Mouse (Mus musculus): ENCODE results near the gene Zp2.
A peak's percentile ranks its signal among the peaks of the same experiment; 100 is the strongest.

Gene Zp2

GRCm38 (mm10) chr7:120145191-120145590 lies at the start of gene Zp2:
Zp2 (minus strand) TSS chr7:120145291.
- DNase-seq (ENCODE audit: low spot score in 2 of 2), result no peak

GRCm38 (mm10) chr7:120192816-120193215 lies 47.7 kb upstream of the Zp2 start:
- DNase-seq (ENCODE audit: low spot score in 2 of 2), result no peak

DNA sequence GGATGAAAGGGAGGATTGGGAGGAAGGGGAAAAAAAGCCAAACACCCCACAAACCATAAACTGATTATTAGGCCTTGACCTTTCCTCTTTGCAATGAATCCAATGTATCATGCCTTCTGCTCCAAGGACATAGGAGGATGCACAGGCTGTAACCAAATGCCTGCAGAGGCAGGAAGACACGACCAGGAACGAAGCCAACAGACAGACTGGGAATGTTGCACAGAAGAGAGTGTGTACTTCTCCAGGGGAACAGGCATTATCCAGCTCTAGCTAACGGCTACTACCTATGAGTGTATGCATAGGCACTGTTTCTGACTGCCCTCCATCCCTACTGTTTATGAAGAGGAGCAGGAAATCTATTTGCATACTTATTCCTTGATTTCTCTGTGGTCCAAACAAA lies 47.1 kb upstream of the Zp2 start:
- no peak for DNase-seq (ENCODE audit: low spot score in 2 of 2)

GRCm38 (mm10) chr7:120190150-120190665 lies 45.1 kb upstream of the Zp2 start:
- DNase-seq (ENCODE audit: low spot score in 2 of 2), result no peak

- DNase-seq (ENCODE audit: low spot score in 2 of 2), result no peak
Measured at GRCm38 (mm10) chr7:120189369-120190149, 44.5 kb upstream of the Zp2 start.

DNA sequence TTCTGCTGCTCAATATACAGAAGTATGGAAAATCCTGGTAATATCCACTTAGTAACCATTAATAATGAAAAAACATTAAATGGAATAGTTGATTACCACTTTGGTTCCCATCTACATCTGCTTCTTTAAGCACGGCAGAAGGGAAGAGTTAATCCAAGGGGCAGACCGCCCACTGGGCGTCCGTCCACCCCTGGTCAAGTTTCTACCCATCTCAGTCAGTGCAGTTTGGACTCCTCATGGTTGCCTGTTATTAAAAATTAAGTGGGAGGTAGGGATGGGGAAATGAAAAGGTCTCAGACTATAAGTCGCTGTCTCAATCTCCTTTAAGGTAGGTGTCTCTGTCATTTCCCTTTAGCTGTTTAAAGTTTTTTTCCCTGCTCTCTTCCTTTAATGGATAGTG lies 43.9 kb upstream of the Zp2 start:
- DNase-seq (ENCODE audit: low spot score in 2 of 2), result no peak

GRCm38 (mm10) chr7:120182891-120183290 lies 37.8 kb upstream of the Zp2 start:
- DNase-seq (ENCODE audit: low spot score in 2 of 2), result no peak

DNA sequence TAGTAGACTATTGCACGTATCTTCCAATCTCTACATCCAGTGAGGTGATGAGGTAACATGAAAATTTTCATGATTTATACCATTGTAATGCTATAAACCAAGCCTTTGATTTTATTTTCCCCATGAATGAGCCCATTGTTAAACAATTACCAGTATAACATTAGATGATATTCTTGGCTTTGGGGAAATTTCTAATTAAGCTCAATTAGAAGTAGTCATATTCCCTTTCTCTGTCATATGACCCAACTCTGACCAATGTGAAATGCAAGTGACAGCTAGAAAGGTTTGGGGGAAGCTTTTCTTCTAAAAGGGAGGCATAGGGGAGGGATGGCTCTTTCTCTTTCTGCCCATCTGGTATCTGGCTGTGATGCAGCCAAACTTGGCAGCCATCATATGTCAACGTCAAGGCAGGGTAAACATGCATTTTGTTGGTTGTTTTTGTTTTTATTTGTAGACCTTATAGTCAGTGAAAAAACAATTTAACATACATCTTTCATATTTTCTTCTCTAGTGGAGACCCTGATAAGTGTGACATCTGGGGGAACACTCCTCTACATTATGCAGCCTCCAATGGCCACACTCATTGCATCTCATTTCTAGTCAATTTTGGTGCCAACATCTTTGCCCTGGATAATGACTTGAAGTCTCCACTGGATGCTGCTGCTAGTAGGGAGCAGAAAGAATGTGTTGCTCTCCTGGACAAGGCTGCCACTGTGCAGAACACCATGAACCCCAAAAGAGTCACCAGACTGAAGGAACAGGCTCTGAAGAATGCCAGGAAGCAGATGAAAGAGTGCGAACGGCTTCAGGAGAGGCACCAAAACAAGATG lies 36.5 kb upstream of the Zp2 start:
- no peak for DNase-seq (ENCODE audit: low spot score in 2 of 2)

DNA sequence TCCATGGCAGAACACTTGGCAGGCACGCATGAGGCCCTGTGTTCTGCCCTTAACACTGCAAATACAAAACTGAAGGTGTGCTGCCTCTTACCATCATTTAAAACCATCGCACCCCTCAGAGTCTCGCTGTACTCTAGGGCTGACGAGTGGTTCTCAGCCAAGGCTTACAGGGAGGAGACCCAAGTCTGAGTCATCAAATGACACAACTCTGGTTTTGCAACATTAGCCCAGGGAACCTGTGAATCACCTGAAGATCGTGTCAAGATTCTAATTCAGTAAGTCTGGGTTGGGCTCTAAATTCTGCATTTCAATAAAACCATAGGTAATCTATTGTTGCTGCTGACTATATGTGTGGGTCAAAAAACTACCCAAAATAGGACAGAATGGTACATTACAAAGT lies 35.5 kb upstream of the Zp2 start:
- no peak for DNase-seq (ENCODE audit: low spot score in 2 of 2)

DNA sequence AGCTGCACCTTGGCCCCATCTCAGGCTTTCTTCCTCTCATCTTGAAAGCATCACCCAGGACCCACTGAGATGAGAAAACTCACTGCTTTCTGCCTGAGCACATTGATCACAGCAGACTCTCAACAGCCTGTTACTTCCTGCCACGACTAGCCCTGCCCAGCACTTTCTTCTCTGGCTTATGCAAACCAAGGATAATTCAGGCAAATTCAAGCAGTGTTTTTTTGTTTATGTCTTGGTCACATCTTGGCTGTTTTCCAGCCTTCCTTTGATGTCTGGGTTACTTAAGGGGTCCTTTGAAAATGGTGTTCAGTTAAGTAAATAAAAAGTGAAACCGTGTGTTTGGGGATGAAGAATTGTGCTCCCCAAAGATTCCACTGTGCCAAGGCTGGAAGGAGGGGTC lies 33.8 kb upstream of the Zp2 start:
- no peak for DNase-seq (ENCODE audit: low spot score in 2 of 2)

- DNase-seq (ENCODE audit: low spot score in 2 of 2), result no peak
Measured at GRCm38 (mm10) chr7:120177611-120178010, 32.5 kb upstream of the Zp2 start.

GRCm38 (mm10) chr7:120174723-120175504 lies 29.8 kb upstream of the Zp2 start:
- DNase-seq (ENCODE audit: low spot score in 2 of 2), result no peak

DNA sequence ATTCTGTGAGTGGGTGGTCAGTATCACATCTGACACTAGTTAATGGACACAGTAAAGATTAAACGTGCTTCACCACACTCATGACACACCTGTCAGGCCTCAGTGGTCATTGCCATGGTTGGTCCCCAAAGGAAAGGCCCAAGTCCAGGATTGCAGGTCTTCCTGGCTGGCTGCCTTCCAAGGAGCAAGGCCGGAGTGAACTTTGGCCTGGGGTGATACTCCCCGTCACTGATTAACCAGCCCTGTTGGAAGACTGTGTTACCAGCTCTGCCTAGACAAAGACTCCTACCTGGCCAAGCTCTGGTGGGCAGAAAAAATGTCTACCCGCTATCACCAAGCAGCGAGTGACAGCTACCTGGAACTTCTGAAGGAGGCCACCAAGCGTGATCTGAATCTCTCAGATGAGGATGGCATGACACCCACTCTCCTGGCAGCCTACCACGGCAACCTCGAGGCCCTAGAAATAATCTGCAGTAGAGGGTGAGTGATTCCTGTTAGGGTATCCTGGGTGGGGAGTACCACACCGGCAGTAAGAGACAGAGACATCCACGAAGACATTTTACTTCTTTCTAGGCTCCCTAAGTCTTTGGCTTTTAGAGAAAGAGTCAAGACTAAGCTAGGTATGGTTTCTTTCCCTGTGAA lies 28.6 kb upstream of the Zp2 start, which contains the start of gene Anks4b:
Gene Anks4b (plus strand): TSS at position 256 of the 642 bp plus-strand sequence.
- DNase-seq (ENCODE audit: low spot score in 2 of 2), result no peak

DNA sequence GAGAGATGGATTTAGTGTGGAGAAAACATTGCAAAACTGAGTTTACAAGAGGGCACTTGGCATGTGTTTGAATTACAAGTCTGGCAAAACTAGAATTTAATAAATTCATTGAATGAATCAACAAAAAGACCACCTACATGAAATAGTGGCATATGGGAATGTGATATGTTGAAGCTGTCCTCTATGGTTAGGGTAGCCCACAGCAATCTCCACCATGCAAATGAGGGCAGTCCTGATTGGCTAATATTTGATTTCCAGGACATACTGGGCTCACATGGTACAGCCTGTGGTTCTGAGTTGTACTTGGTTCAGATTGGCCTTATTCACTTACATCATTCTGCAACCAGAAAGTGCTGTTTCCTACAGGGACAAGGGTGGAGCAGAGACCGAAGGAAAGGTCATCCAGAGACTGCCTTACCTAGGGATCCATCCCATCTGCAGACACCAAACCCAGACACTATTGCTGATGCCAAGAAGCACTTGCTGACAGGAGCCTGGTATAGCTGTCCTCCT lies 27.2 kb upstream of the Zp2 start:
- DNase-seq (ENCODE audit: low spot score in 2 of 2), result no peak

GRCm38 (mm10) chr7:120163581-120164251 lies 18.6 kb upstream of the Zp2 start:
- DNase-seq (ENCODE audit: low spot score in 2 of 2), result no peak

- no peak for DNase-seq (ENCODE audit: low spot score in 2 of 2)
Measured at GRCm38 (mm10) chr7:120158121-120158613, 13.1 kb upstream of the Zp2 start.

DNA sequence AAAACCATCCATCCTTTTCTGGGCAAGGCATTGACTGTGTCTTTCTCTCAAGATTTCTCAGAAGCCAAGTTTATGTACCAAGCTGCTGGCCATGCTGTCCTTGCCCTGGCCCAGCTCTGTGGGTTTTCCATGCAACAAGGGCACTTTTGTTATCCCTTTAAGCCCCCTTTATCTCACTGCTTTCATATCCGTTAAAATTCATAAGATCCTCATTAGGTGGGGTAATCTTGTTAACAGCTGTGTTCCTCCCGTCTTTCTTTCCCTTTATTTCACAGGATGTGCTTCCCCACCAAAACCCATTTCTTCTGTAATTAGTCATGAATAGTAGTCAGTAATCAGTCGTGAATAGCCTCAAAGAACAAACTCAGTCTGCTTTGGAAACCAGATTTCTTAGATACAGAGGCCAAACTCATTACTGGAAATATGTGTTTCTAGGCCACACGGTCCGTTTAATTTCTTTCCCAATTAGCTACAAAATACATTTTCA lies 12.5 kb upstream of the Zp2 start:
- DNase-seq (ENCODE audit: low spot score in 2 of 2), result peak; percentile 33 to 46

DNA sequence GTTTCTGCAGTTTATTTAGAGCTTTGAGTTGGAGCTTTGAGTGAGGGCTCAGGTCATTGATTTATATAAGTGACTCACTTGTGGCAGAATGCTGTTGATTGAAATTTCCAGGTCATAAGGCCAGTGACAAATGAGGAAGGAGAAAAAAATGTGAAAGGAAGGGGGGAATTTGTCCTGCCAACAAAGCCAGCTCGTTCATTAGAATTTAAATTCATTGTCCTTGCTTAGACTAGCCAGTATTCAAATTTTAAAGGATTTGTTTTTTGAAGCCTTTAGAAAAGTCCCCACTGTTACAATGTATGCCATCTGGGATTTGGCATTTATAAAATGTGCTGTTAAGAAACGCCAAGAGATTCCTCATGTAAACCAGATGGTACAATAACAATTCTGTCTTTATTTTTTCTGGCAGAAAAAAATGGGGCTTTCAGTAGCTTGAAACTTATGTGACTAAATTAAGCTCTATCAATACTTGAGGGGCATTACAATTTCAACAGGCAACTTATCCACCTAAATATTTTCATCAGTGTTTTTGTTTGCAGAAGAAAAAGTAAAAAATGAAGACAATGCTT lies 11.8 kb upstream of the Zp2 start:
- DNase-seq (ENCODE audit: low spot score in 2 of 2), result no peak

DNA sequence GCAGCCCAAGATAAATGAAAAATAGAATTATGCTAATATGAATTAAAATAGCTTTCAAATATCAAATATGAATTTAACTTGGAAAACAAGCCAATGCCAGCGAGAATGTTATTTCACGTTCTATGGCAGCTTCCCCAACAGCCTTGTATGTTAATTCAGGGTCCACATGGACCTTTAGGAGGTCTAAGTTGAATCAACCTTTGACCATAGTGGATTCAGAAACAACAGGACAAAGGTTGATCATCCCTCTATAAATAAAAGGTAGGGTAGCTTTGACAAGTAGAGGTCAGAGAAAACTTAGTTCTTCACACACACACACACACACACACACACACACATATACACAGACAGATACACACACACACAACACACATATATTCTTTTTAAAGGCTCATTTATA lies 5.8 kb upstream of the Zp2 start:
- DNase-seq (ENCODE audit: low spot score in 2 of 2), result no peak

- DNase-seq (ENCODE audit: low spot score in 2 of 2), result no peak
Measured at GRCm38 (mm10) chr7:120150257-120150656, 5.2 kb upstream of the Zp2 start.
